Mouse (Mus musculus): Measurements from ENCODE around the gene Cbfb. TPM values are rescaled to one million over a fixed set of nuclear protein-coding genes. Genes with fewer than 3 reads are reported as not detected.
"Not testable (repeated sequence)": the region's sequence is repeated elsewhere in the genome, so short reads cannot be mapped to it uniquely, and the experiment has no call there.

The Cbfb gene
- polyA plus RNA-seq (2017; shearing (Covaris generic)), result 10 to 100 TPM; 34.4 to 53.8 (median 42.1) TPM

- ATAC-seq, result peak; percentile 86
Observed at GRCm38 (mm10) chr8:105170381-105171115, at the start of gene Cbfb. Cbfb (plus strand) TSS chr8:105170674.

GRCm38 (mm10) chr8:105129864-105130263 lies 40.6 kb upstream of the Cbfb start:
- no peak for ATAC-seq

- no peak for ATAC-seq
Observed at GRCm38 (mm10) chr8:105131509-105131908, 39.0 kb upstream of the Cbfb start, which contains the start of gene Ces4a. Ces4a (plus strand) TSS chr8:105131800.

- peak; percentile 64 for ATAC-seq
Observed at GRCm38 (mm10) chr8:105138423-105138822, 32.1 kb upstream of the Cbfb start.

- ATAC-seq, result no peak
Observed at GRCm38 (mm10) chr8:105142395-105142794, 28.1 kb upstream of the Cbfb start.

GRCm38 (mm10) chr8:105151654-105152053 lies 18.8 kb upstream of the Cbfb start:
- no peak for ATAC-seq

- no peak for ATAC-seq
Observed at GRCm38 (mm10) chr8:105152623-105153398, 17.7 kb upstream of the Cbfb start.

GRCm38 (mm10) chr8:105154316-105154715 lies 16.2 kb upstream of the Cbfb start:
- ATAC-seq, result no peak

- no peak for ATAC-seq
Observed at GRCm38 (mm10) chr8:105155091-105155745, 15.3 kb upstream of the Cbfb start.

GRCm38 (mm10) chr8:105157555-105157954 lies 12.9 kb upstream of the Cbfb start:
- peak; percentile 46 for ATAC-seq

- ATAC-seq, result no peak
Observed at GRCm38 (mm10) chr8:105158084-105158483, 12.4 kb upstream of the Cbfb start.

GRCm38 (mm10) chr8:105161121-105161652 lies 9.3 kb upstream of the Cbfb start:
- ATAC-seq, result no peak

- ATAC-seq, result no peak
Observed at GRCm38 (mm10) chr8:105164272-105164902, 6.1 kb upstream of the Cbfb start.

GRCm38 (mm10) chr8:105165191-105165590 lies 5.3 kb upstream of the Cbfb start:
- no peak for ATAC-seq

GRCm38 (mm10) chr8:105167116-105167515 lies 3.4 kb upstream of the Cbfb start:
- ATAC-seq, result no peak

- ATAC-seq, result no peak
Observed at GRCm38 (mm10) chr8:105169582-105169981, 892 bp upstream of the Cbfb start.

- no peak for ATAC-seq
Observed at GRCm38 (mm10) chr8:105170041-105170380, 463 bp upstream of the Cbfb start.

GRCm38 (mm10) chr8:105171116-105172002 lies 885 bp downstream of the Cbfb start:
- peak; percentile 53 for ATAC-seq

- ATAC-seq, result no peak
Observed at GRCm38 (mm10) chr8:105172003-105172362, 1.5 kb downstream of the Cbfb start.

GRCm38 (mm10) chr8:105175287-105175686 lies 4.8 kb downstream of the Cbfb start:
- not testable (repeated sequence) for ATAC-seq

GRCm38 (mm10) chr8:105178211-105178800 lies 7.8 kb downstream of the Cbfb start:
- ATAC-seq, result no peak

Measured in inflammation-experienced regulatory T-cells, adult 6 months (primary cell).